Mouse (Mus musculus) C2C12 (cell line): ENCODE measurements around the gene Gnat1.

Experiments used
- CTCF ChIP-seq: IDR thresholded peaks from one replicate; pipeline ENCODE4 v1.5.1; 2011; ENCODE audit not compliant: control insufficient read depth, insufficient read depth, insufficient read length
- MAX ChIP-seq: IDR thresholded peaks from one replicate; pipeline ENCODE4 v1.6.1; 2011; ENCODE audit warnings: mild to moderate bottlenecking, control low read depth
- USF1 ChIP-seq: IDR thresholded peaks from one replicate; pipeline ENCODE4 v1.6.1; 2011; ENCODE audit warnings: low read depth, mild to moderate bottlenecking, control low read depth, moderate library complexity

DNA sequence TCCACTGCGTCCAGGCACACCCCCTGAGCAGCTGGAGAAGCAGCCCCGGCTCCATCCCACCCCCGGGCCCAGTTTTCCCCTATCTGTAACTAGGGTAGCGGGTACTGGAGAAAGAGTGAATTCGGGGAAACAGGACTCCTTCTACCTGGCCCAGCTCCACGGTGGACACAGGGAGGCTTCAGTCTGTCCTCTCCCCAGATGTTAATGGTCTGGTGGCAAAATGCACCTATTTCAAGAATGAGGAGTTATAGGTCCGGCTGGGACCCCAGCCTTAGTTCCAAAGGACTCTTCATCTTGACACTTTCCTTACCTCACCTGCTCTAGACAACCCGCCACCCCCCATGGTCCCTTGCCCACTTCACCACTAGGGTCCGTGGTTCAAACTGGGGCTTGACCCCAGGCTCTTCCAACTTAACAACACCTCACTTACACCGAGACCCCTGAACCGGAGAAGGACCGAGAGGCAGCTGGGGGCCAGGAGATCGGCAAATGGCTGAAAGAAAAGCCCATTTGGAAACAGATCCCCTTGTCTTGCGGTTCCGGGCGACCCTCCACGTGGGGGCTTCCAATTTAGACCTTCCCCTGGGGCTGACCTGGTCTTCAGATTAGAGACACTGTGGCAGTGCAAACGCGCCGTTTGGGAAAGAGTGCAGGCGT, 29.1 kb upstream of the Gnat1 start:
- TF ChIP-seq CTCF = no peak
- TF ChIP-seq MAX = no peak
- TF ChIP-seq USF1 = no peak
